Mouse (Mus musculus) bone marrow, adult 2 months (tissue): ENCODE data around the gene Ccdc83.

Experiments used
- CTCF ChIP-seq: fragments of 200-500 bp; IDR thresholded peaks from 2 replicates; pipeline ENCODE4 v1.5.1; 2011; ENCODE audit warnings: low read length, control low read depth; ENCODE audit not compliant: control insufficient read depth, insufficient read depth
- POLR2A ChIP-seq: fragments of 200-500 bp; IDR thresholded peaks from 2 replicates; pipeline ENCODE4 v1.6.1; 2011; ENCODE audit warnings: low read depth, mild to moderate bottlenecking, control low read depth, low read length, borderline replicate concordance; ENCODE audit not compliant: control insufficient read depth

DNA sequence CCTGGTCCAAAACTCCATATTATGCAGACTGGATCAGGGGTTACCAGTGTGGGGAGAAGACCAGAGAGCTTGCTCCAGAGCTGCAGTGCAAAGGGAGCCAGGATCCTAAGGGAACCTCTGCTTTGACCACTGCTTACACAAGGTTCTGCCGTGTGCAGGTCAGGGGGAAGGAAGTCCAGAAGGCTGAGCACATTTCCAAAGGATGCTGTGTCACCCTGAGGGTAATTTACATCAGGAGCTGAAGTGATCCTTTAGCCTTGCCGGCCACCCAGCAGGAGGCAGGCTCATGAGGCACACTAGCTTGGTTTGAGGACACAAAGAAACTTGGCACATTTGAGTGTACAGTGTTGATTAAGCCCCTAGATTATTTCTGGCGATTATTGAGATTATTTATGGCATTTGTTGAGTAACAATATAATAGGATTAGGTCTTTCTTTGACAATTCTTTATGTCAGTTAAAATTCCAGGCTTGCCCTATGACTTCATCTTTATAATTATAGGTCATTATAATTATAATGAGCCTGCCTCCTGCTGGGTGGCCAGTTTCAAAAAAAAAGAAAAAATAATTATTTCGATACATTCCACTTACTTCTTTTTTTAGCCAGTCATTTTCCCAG, 29.2 kb downstream of the Ccdc83 start:
- TF ChIP-seq POLR2A (no peak), CTCF (no peak)
